ENCODE assay signal across 10 mouse cellular contexts in genomic region chr5:124161831-124162230, GRCm38 (mm10). TPM values are rescaled to one million over a fixed set of nuclear protein-coding genes. Genes with fewer than 3 reads are reported as not detected.
DNase-seq lines count a peak whose midpoint lies in the region; ATAC-seq and TF ChIP-seq lines count a peak whose summit lies in the region.
"Had no signal": no experiment of that assay in that cellular context is flagged by ENCODE, and none has a peak within 500 bp of the region (broad histone marks: within the 10 kb centered on the region; RNA-seq: fewer than 3 reads in every experiment).

No protein-coding gene starts in this region.

- H3K27ac ChIP-seq in heart, adult 2 months = peak overlapping the region; percentile 16; the same call in 1 of the 2 replicates
- no peak overlapping the region for H3K27ac ChIP-seq in embryonic facial prominence, embryonic 10.5 days (replicated peaks)
- H3K27ac ChIP-seq in hindbrain, embryonic 14.5 days = peak overlapping the region; percentile 3; the same call in 1 of the 2 replicates

- H3K4me3 ChIP-seq in heart, adult 2 months = no peak overlapping the region
- H3K4me3 ChIP-seq in embryonic facial prominence, embryonic 10.5 days = no peak overlapping the region
- H3K4me3 ChIP-seq in hindbrain, embryonic 14.5 days (replicated peaks; ENCODE audit: low read length) = no peak overlapping the region

- WGBS in heart, adult 2 months = 42% methylated on average over 10 of the region's 10 CpGs
- WGBS in embryonic facial prominence, embryonic 10.5 days = 67% methylated on average over 10 of the region's 10 CpGs
- 36% methylated on average over 10 of the region's 10 CpGs for WGBS in hindbrain, embryonic 14.5 days

- no peaks in the 10 kb centered on the region for H3K36me3 ChIP-seq in heart, adult 2 months (ENCODE audit: control insufficient read depth, insufficient read depth, low read length)
- no peaks in the 10 kb centered on the region for H3K36me3 ChIP-seq in embryonic facial prominence, embryonic 10.5 days (replicated peaks)
- no peaks in the 10 kb centered on the region for H3K36me3 ChIP-seq in hindbrain, embryonic 14.5 days (replicated peaks; ENCODE audit: control insufficient read depth, insufficient read depth)

- TF ChIP-seq POLR2A in heart, adult 2 months (IDR thresholded peaks at IDR 0.05; ENCODE audit: insufficient read depth, low read depth, low read length) = no peak

- H3K4me2 ChIP-seq in hindbrain, embryonic 14.5 days (replicated peaks) = no peak overlapping the region

- no peaks in the 10 kb centered on the region for H3K9me3 ChIP-seq in embryonic facial prominence, embryonic 10.5 days
- no peaks in the 10 kb centered on the region for H3K9me3 ChIP-seq in hindbrain, embryonic 14.5 days (ENCODE audit: control insufficient read depth, low read length)

- H3K4me1 ChIP-seq in heart, adult 2 months (ENCODE audit: control insufficient read depth, insufficient read depth, low read length) = peaks cover 21% of the 10 kb centered on the region
- peaks cover 76% of the 10 kb centered on the region for H3K4me1 ChIP-seq in embryonic facial prominence, embryonic 10.5 days
- peaks cover 41% of the 10 kb centered on the region for H3K4me1 ChIP-seq in hindbrain, embryonic 14.5 days (replicated peaks; ENCODE audit: control insufficient read depth, insufficient read depth, low read length)

- no peaks in the 10 kb centered on the region for H3K27me3 ChIP-seq in heart, adult 2 months (ENCODE audit: control insufficient read depth, insufficient read depth, low read length)
- H3K27me3 ChIP-seq in embryonic facial prominence, embryonic 10.5 days (replicated peaks; ENCODE audit: low read depth, poor library complexity, severe bottlenecking) = no peaks in the 10 kb centered on the region
- no peaks in the 10 kb centered on the region for H3K27me3 ChIP-seq in hindbrain, embryonic 14.5 days (ENCODE audit: control insufficient read depth, insufficient read depth, low read length)
- H3K27me3 ChIP-seq: CH12.LX had no signal

- H3K79me2 ChIP-seq in heart, adult 2 months (replicated peaks; ENCODE audit: control insufficient read depth, insufficient read depth, low read length) = peaks cover 1% of the 10 kb centered on the region; the same call in 1 of the 2 replicates

- no peak for TF ChIP-seq EP300 in heart, adult 2 months (IDR thresholded peaks at IDR 0.05; ENCODE audit: insufficient read depth, low read depth, low read length)

- no peak overlapping the region for H3K9ac ChIP-seq in heart, adult 2 months (ENCODE audit: low read depth, low read length)
- no peak overlapping the region for H3K9ac ChIP-seq in hindbrain, embryonic 14.5 days
- H3K9ac ChIP-seq: liver, postnatal 0 days had no signal

- peak; percentile 51; the same call in 1 of the 2 replicates for ATAC-seq in hindbrain, embryonic 14.5 days (ENCODE audit: low FRiP score)
- ATAC-seq in megakaryocyte, adult 5-6 weeks (ENCODE audit: poor library complexity, severe bottlenecking) = no peak

- DNase-seq in heart, adult 2 months = no peak
- no peak for DNase-seq in heart, postnatal 25 days (ENCODE audit: low spot score)
- peak; percentile 67 for DNase-seq in MN1 (ENCODE audit: low spot score)
- peak; percentile 47 for DNase-seq in embryonic facial prominence, embryonic 10.5 days (ENCODE audit: low spot score)
- DNase-seq in hindbrain, embryonic 14.5 days (ENCODE audit: low spot score) = peak; percentile 33
- DNase-seq in urinary bladder, postnatal 36 days (ENCODE audit: low spot score in 2 of 2) = no peak
- DNase-seq in frontal cortex, postnatal 25 days (ENCODE audit: low spot score in 2 of 2) = no peak

- TF ChIP-seq CTCF in heart, adult 2 months (IDR thresholded peaks at IDR 0.05) = no peak

- intact Hi-C loops in heart, adult 2 months (cut with DNase I) = loop anchor here (1.0 to 2.0 kb wide), 4 partner anchors 87 to 137 kb away; partner anchors contain the start of gene Pitpnm2
- intact Hi-C loops in heart, postnatal 25 days (cut with DNase I) = loop anchor here (2.0 kb wide), 2 partner anchors 97 to 121 kb away; no protein-coding TSS in a partner anchor

RNA-seq across cellular contexts. Expression of gene Arl6ip4, which starts 45.9 kb away (rescaled TPM):
- total RNA-seq in heart, adult 2 months (2021) = 10 to 100 TPM; 34.2 to 41.5 TPM
- 16.9 and 17.5 TPM in 2 replicates for polyA plus RNA-seq in heart, adult 2 months (2012; rRNA removed)
- 10 to 100 TPM; 36.2 to 43.0 TPM for total RNA-seq in heart, postnatal 25 days (2021)
- 134 and 137 TPM in 2 replicates for polyA plus RNA-seq in embryonic facial prominence, embryonic 10.5 days (2016; fragmentation: Nextera tagmentation; extraction: Ambion mirVana)
- polyA plus RNA-seq in hindbrain, embryonic 14.5 days (2014; fragmentation: Nextera tagmentation; extraction: Ambion mirVana) = 62.6 and 72.1 TPM in 2 replicates
- total RNA-seq in megakaryocyte, adult 5-6 weeks (2015) = 45.4 and 53.0 TPM in 2 replicates
- 80.5 and 87.7 TPM in 2 replicates for total RNA-seq in megakaryocyte, adult 5-6 weeks (2017)

RNA-seq across cellular contexts. Expression of gene Ogfod2, which starts 49.7 kb away (rescaled TPM):
- total RNA-seq in heart, adult 2 months (2021) = 10 to 100 TPM; 14.6 to 16.4 TPM
- polyA plus RNA-seq in heart, adult 2 months (2012; rRNA removed) = 25.5 and 30.0 TPM in 2 replicates
- 10 to 100 TPM; 12.5 to 13.9 TPM for total RNA-seq in heart, postnatal 25 days (2021)
- 16.0 and 16.3 TPM in 2 replicates for polyA plus RNA-seq in embryonic facial prominence, embryonic 10.5 days (2016; fragmentation: Nextera tagmentation; extraction: Ambion mirVana)
- polyA plus RNA-seq in hindbrain, embryonic 14.5 days (2014; fragmentation: Nextera tagmentation; extraction: Ambion mirVana) = 21.8 and 26.4 TPM in 2 replicates
- 3.4 and 3.6 TPM in 2 replicates for total RNA-seq in megakaryocyte, adult 5-6 weeks (2015)
- total RNA-seq in megakaryocyte, adult 5-6 weeks (2017) = 2.6 and 6.4 TPM in 2 replicates

Comparison
In these comparisons a context has a peak if more than half of its experiments do, and no peak if none do; other contexts are left out.
1. DNase-seq: peak in MN1 (single experiment), embryonic facial prominence, embryonic 10.5 days (single experiment) and hindbrain, embryonic 14.5 days (single experiment); none in heart, adult 2 months (0 of 2), heart, postnatal 25 days (single experiment), urinary bladder, postnatal 36 days (0 of 2) and frontal cortex, postnatal 25 days (0 of 2).